Mouse (Mus musculus) bone marrow, adult 2 months (tissue): ENCODE results near the gene Tmem182.

ENCODE experiments used
- CTCF ChIP-seq: fragments of 200-500 bp; IDR thresholded peaks from 2 replicates; pipeline ENCODE4 v1.5.1; 2011; ENCODE audit warnings: low read length, control low read depth; ENCODE audit not compliant: control insufficient read depth, insufficient read depth
- POLR2A ChIP-seq: fragments of 200-500 bp; IDR thresholded peaks from 2 replicates; pipeline ENCODE4 v1.6.1; 2011; ENCODE audit warnings: low read depth, mild to moderate bottlenecking, control low read depth, low read length, borderline replicate concordance; ENCODE audit not compliant: control insufficient read depth

DNA sequence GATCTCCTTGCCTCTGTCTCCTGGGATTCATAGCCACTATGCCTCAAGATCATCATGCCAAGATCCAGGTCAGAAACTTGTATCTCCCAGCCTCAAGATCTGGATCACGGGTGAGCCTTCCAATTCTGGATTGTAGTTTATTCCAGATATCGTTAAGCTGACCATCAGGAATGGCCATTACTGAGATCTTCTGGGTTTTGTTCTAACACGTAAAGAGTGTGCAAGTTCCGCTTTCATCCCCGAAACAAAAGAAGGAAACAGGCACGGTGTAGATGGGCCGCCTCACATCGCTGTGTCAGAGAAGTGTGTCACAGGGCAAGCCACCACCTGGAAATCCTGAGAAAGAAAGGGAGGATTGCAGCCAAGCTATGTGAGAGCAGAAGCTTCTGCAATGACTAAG lies 6.3 kb upstream of the Tmem182 start:
- TF ChIP-seq CTCF (no peak), POLR2A (no peak)
